Mouse (Mus musculus) Patski (cell line): Measurements from ENCODE around the gene Sclt1. TPM values are rescaled to one million over a fixed set of nuclear protein-coding genes. Genes with fewer than 3 reads are reported as not detected.

ENCODE experiments used
- ATAC-seq: fragments of 100-300 bp; one replicate; pipeline ENCODE4 v1.8.0; 2021
- CTCF ChIA-PET: fragments of 350-600 bp; sonication (Branson Sonifier 250); formaldehyde crosslinking; loops from one replicate; lab custom pipeline; 2022; ENCODE audit warnings: inconsistent platforms; lab: Charles Lee
- POLR2A ChIA-PET: fragments of 350-600 bp; sonication (Branson Sonifier 250); formaldehyde crosslinking; loops from one replicate; lab custom pipeline; 2022; ENCODE audit warnings: antibody characterized with exemption, inconsistent platforms; lab: Charles Lee
- DNase-seq: peaks from one replicate; pipeline ENCODE4 v3.0.0-alpha.2; 2011; ENCODE audit warnings: low read depth, low spot score
- H3K27me3 ChIP-seq: fragments of 371-371 bp; one replicate; pipeline ENCODE4 v1.5.1; 2021
- CTCF ChIP-seq: fragments of 100-300 bp; IDR thresholded peaks from one replicate; pipeline ENCODE4 v1.5.1; 2021
- in situ Hi-C: fragments of 300-500 bp; cut with MboI; formaldehyde crosslinking; loops from 3 replicates; pipeline ENCODE4 v1.11.1; 2018; ENCODE audit warnings: low pct_unique_long_range_greater_than_20kb, mixed read lengths
- polyA plus RNA-seq: library from polyadenylated mRNA; unstranded; gene quantifications from one replicate; pipeline ENCODE4 v1.2.3, GENCODE M21; 2021

Gene Sclt1
- polyA plus RNA-seq, 1 experiment from 2014 or later: 20.5 TPM

DNA sequence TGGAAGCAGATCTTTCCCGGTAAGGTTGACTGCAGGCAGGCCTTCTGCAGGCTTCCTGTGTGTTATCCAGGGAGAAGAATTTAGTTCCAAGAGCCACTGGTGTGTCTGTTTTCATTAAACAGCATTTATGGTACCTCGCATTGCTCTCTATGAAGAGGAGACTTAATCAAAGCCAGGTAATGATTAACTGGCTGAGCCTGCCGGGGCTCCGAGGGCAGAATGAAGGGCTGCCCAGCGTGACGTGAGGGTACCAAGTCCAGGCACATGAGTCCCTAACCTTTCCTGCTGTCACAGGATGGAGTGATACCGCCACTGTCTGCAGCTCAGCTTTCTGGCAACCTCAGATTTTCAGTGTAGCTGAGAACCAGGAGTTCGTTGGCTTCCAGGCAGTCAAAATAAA, 160.9 kb downstream of the Sclt1 start:
- no peaks in the 10 kb centered on the region for H3K27me3 ChIP-seq
- DNase-seq (peak; percentile 38), ATAC-seq (peak; percentile 56)
- in situ Hi-C loops: no loop called here
- no peak for TF ChIP-seq CTCF
- CTCF ChIA-PET: interaction anchor here (0.7 kb wide), 2 partner anchors 15 to 111 kb away, joined by 3 read pairs; no protein-coding TSS in a partner anchor
- POLR2A ChIA-PET: interaction anchor here (0.6 to 1.2 kb wide), 5 partner anchors 12 to 346 kb away, joined by 3 read pairs; no protein-coding TSS in a partner anchor

- TF ChIP-seq CTCF: no peak
- CTCF ChIA-PET: interaction anchor here (0.8 to 1.5 kb wide), 3 partner anchors 14 to 18 kb away, joined by 3 to 4 read pairs (median 3); no protein-coding TSS in a partner anchor
- in situ Hi-C loops: no loop called here
- DNase-seq: no peak
- peak; percentile 31 for ATAC-seq
- POLR2A ChIA-PET: interaction anchor here (0.6 to 1.1 kb wide), 5 partner anchors 10 to 345 kb away, joined by 3 read pairs; no protein-coding TSS in a partner anchor
- H3K27me3 ChIP-seq: no peaks in the 10 kb centered on the region
Measured at GRCm38 (mm10) chr3:41580401-41581323, 161.7 kb downstream of the Sclt1 start.

- TF ChIP-seq CTCF: no peak
- no peak for ATAC-seq
- ChIA-PET CTCF (interaction anchor here (1.1 to 1.5 kb wide), 3 partner anchors 12 to 18 kb away, joined by 3 to 4 read pairs (median 4); no protein-coding TSS in a partner anchor), POLR2A (interaction anchor here (0.6 to 0.9 kb wide), 2 partner anchors 10 to 14 kb away, joined by 3 read pairs; no protein-coding TSS in a partner anchor)
- no peaks in the 10 kb centered on the region for H3K27me3 ChIP-seq
- no peak for DNase-seq
- in situ Hi-C loops: no loop called here
Measured at GRCm38 (mm10) chr3:41579873-41580272, 162.4 kb downstream of the Sclt1 start.

- POLR2A ChIA-PET: no interaction called here
- ATAC-seq (no peak), DNase-seq (no peak)
- no peaks in the 10 kb centered on the region for H3K27me3 ChIP-seq
- in situ Hi-C loops: no loop called here
- TF ChIP-seq CTCF: no peak
- CTCF ChIA-PET: interaction anchor here (0.9 to 1.7 kb wide), 3 partner anchors 10 to 395 kb away, joined by 3 to 4 read pairs (median 3); no protein-coding TSS in a partner anchor
Measured at GRCm38 (mm10) chr3:41577240-41577639, 165.1 kb downstream of the Sclt1 start.

Other genes starting within 250 kb of the Sclt1 start
- gene Jade1, start 186.8 kb downstream of the Sclt1 start, polyA plus RNA-seq: 48.1 TPM
- 10.6 TPM for gene D3Ertd751e, start 97 bp upstream of the Sclt1 start, polyA plus RNA-seq